Mouse (Mus musculus): ENCODE measurements at regions not wholly inside any gene's neighbourhood (a gene's known extent, or its start where the extent isn't known, plus 50 kb on each side); places are given as distances from the start of the nearest gene placed in this dataset.

- TF ChIP-seq CTCF (IDR thresholded peaks at IDR 0.05; ENCODE audit: borderline replicate concordance, extremely low read depth, insufficient read depth, insufficient read length) = no peak
- TF ChIP-seq POLR2A (IDR thresholded peaks at IDR 0.05; ENCODE audit: borderline replicate concordance, extremely low read depth, insufficient read depth, insufficient read length, poor library complexity, severe bottlenecking) = no peak
Observed at GRCm38 (mm10) chr1:144451731-144452130, 115.7 kb downstream of the Rgs21 start.

Measured in brain, embryonic 14.5 days (tissue).